Mouse (Mus musculus) heart, postnatal 4 days (tissue): ENCODE results near the gene Hist1h3g. TPM values are rescaled to one million over a fixed set of nuclear protein-coding genes. Genes with fewer than 3 reads are reported as not detected.
A peak's percentile ranks its signal among the peaks of the same experiment; 100 is the strongest.
"Not testable (repeated sequence)": the region's sequence is repeated elsewhere in the genome, so short reads cannot be mapped to it uniquely, and the experiment has no call there.

Experiments
- DNase-seq: peaks from one replicate; pipeline ENCODE4 v3.0.0; 2021
- total RNA-seq, 2 experiments: library from RNA; stranded (reverse); gene quantifications; 2 replicates each; pipeline ENCODE4 v1.2.3; 2021

Gene Hist1h3g
- total RNA-seq, 2 experiments from 2014 or later, result 165 to 172 TPM

DNA sequence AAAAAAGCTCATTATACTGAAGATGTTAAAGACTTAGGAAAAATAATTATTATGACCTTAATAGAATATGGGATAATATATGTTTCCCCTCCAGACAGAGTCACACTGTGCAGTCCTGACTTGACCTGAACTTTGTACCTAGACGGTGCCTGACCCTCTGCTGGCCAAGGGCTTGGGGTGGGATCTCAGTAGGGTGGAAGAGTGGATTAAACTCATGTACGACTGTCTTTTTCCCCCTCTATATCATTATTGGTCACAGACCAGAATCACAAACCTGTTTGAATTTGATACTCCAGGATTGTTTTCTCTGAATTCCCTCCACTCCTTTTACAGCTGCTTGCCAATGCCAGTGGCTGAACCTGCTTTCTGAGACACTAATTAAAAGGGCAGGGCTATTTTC lies 25.5 kb downstream of the Hist1h3g start:
- DNase-seq, result not testable (repeated sequence)

DNA sequence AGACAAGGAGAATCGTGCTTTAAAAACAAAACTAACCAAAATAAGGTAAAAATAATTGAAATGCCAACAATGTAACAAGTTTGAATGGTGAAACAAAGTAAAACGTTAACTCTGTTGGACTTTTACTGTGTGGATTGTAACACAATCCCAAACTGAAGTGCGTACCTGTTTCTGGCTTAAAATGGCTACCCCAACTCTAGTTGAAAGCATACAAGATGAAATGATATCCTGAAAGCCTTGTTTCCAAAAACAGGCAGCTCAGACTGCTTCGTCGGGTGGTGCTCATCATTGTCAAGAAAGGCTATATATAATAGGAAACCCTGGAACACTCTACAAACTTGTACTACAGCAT lies 26.3 kb downstream of the Hist1h3g start:
- not testable (repeated sequence) for DNase-seq

DNA sequence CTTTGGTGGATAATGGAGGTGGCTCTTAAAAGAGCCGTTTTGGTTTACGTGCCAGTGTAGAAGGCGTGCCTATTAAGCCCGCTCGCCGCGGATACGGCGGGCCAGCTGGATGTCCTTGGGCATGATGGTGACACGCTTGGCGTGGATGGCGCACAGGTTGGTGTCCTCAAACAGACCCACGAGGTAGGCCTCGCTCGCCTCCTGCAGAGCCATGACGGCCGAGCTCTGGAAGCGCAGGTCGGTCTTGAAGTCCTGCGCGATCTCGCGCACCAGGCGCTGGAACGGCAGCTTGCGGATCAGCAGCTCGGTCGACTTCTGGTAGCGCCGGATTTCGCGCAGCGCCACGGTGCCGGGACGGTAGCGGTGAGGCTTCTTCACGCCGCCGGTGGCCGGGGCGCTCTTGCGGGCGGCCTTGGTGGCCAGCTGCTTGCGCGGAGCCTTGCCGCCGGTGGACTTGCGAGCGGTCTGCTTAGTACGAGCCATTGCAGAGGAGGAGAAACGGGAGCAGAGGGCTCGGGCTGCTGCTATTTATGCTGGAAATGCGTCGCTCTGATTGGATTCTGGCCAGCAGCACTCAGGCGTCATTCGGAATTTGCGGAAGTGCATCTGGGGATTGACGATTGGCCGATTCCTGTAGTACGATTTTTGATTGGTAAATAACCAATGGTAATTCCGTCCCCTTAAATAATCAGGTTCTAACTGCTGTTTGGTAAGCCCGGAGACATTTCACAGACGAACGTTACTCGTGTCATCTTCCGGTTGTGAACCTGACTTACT lies 26.8 kb downstream of the Hist1h3g start, which contains the start of gene Hist1h3e:
Gene Hist1h3e, minus strand, starts transcription at position 487 of the 777 bp plus-strand sequence.
- peak; percentile 96 for DNase-seq

GRCm38 (mm10) chr13:23562699-23563462 lies 27.7 kb downstream of the Hist1h3g start:
- DNase-seq, result peak; percentile 39

GRCm38 (mm10) chr13:23564482-23564881 lies 29.3 kb downstream of the Hist1h3g start:
- DNase-seq, result no peak

DNA sequence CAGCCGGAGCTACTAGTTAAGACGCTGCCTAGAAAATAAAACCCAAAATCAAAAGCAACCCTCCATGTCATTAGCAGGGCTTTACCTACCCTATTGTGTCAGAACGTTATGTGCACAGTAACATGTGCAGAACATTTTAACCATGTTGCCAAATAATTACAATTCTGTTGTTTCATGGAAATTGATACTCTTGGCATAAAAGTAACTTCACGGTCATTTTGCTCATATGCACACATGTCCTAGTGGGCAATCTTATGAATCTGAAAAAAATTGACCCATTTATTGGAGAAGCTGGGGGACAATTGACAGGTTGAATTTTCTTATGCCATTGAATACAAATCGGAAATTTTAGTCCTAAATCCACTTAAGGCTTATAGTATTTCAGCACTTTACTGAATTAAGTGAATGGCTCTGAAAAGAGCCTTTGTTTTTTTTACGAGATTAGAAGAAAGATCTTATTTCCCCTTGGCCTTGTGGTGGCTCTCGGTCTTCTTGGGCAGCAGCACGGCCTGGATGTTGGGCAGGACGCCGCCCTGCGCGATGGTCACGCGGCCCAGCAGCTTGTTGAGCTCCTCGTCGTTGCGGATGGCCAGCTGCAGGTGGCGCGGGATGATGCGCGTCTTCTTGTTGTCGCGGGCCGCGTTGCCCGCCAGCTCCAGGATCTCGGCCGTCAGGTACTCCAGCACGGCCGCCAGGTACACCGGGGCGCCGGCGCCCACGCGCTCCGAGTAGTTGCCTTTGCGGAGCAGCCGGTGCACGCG lies 35.2 kb downstream of the Hist1h3g start:
- DNase-seq, result not testable (repeated sequence)

- DNase-seq, result peak; percentile 63
Observed at GRCm38 (mm10) chr13:23571022-23571503, 35.8 kb downstream of the Hist1h3g start, which contains the start of the genes Hist1h2ae and Hist1h2bg. Gene Hist1h2ae (minus strand): TSS chr13:23571220. Gene Hist1h2bg (plus strand): TSS chr13:23571396.

DNA sequence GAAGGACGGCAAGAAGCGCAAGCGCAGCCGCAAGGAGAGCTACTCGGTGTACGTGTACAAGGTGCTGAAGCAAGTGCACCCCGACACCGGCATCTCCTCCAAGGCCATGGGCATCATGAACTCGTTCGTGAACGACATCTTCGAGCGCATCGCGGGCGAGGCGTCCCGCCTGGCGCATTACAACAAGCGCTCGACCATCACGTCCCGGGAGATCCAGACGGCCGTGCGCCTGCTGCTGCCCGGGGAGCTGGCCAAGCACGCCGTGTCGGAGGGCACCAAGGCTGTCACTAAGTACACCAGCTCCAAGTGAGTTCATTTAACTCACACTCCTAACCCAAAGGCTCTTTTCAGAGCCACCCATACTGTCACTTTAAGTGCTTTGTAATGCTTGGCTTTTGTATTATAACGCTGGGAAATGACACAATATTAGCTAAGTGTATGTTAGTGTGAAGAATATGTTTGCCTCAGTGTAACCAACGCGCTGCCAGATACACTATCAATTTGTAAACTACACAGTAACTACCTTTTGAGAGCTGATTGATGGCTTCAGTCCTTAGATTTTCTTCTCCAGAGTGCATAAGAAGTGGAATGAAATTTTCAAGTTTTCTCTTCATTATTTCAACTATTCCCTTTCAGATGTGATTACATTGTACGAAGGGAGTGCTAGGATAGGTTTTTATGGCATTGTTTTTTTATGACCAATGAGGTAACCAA lies 36.4 kb downstream of the Hist1h3g start:
- not testable (repeated sequence) for DNase-seq

DNA sequence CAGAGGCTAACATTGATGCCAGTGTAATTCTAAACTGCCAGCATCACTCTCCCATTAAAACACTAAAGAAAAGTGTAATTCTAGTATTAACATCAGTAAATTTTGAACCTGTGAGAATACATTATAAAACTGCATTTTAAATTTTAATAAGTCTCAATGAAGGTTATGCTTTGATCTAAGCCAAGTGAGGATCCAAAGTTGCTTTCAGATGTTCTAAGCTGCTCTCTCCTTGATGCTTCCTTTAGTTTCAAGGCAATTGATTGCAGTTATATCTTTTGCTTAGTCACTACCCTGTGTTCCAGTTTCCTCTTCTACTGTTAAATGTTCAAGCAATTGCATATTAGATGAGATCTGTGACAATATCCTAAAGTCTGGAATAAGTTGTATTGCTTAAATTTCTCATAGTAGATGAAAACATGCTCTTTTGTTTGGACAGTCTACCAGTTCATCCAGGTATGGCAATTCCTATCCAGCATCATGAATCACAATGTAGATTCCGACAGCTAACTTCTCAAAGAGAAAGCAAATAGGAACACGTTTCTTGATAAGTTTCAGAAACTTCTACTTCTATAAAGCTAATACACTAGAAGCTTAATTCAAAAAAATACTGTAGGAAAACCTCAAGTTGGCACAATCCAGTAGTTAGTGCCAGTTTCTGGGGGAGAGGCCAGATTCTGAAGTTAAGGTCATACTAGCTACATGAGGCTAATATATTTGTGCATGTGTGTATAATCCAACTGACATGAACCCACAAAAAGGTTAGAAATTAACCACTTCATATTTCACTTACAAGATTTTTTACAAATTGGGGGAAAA lies 37.2 kb downstream of the Hist1h3g start:
- no peak for DNase-seq

GRCm38 (mm10) chr13:23573034-23573897 lies 38.0 kb downstream of the Hist1h3g start:
- not testable (repeated sequence) for DNase-seq

- DNase-seq, result peak; percentile 89
Observed at GRCm38 (mm10) chr13:23573898-23574524, 38.8 kb downstream of the Hist1h3g start, which contains the start of the genes Hist1h2bf and Hist1h2ad. Gene Hist1h2bf (minus strand): TSS chr13:23574196. Gene Hist1h2ad (plus strand): TSS chr13:23574381.

DNA sequence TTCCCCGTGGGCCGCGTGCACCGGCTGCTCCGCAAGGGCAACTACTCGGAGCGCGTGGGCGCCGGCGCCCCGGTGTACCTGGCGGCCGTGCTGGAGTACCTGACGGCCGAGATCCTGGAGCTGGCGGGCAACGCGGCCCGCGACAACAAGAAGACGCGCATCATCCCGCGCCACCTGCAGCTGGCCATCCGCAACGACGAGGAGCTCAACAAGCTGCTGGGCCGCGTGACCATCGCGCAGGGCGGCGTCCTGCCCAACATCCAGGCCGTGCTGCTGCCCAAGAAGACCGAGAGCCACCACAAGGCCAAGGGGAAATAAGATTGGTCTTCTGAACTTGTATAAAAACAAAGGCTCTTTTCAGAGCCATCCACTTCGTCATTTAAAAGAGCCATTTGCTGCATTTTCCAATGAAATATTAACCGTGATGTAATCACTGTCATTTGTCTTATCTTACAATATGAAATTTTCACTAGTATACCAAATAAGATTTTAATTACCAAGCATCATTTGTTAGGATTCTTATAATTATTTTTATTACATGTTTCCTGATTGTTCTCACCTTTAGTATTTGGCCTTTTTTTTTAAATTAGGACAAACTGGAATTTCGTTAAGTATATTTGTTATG lies 39.4 kb downstream of the Hist1h3g start:
- DNase-seq, result not testable (repeated sequence)

DNA sequence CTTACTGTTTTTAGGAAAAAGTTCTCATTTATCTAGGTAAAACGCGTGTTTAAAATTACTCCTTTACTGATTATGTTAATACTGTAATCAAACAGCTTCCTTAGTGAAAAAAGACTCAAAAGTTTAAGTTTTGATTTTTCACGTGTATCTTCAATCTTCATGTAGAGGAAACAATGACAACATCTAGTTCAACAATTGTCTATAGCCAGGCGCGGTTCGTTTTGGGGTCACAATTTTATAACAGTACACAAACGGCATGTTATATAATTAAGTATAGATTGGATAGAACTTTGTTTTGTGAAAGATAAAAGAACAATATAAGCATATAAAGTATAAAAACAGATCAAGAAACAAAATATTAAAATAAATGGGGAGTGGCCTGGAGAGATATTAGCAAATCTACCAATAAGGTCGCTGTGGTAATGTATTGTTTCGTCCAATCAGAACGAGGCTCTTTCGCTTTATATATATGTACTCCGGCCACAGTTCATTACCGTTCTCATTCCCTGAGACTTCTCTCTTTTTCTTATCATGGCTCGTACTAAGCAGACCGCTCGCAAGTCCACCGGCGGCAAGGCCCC lies 40.1 kb downstream of the Hist1h3g start, which contains the start of gene Hist1h3d:
Gene Hist1h3d, plus strand, starts transcription at position 493 of the 581 bp plus-strand sequence.
- DNase-seq, result peak; percentile 42

DNA sequence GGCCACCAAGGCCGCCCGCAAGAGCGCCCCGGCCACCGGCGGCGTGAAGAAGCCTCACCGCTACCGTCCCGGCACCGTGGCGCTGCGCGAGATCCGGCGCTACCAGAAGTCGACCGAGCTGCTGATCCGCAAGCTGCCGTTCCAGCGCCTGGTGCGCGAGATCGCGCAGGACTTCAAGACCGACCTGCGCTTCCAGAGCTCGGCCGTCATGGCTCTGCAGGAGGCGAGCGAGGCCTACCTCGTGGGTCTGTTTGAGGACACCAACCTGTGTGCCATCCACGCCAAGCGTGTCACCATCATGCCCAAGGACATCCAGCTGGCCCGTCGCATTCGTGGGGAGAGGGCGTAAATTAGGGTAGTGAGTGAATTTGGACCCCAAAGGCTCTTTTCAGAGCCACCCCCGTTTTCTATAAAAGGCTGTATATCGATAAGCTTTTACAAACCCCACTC lies 40.7 kb downstream of the Hist1h3g start:
- DNase-seq, result not testable (repeated sequence)

DNA sequence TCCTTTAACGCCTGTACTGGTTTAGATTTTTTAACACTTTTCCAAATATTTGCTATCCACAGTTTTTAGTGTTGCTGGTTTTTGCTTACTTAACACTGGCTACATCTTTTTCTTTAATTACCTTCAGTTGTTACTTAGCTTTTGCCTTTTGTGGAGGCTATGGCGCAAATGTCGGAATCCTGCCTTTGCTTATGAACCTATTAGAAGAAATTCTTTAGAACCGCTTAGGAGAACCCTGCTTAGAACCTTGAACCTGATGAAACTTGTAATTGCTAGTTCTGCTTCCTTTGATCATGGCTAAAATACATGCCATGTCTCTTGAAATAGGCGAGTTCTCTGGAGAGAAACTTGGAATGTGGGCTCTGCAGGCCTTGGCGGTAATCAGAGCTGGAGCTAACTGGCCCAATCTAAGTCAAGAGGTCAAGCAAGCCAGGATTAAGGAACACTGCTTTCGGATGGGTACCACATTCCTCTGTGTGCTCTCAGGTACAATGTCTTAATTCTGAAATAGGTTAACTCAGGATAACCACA lies 41.2 kb downstream of the Hist1h3g start:
- DNase-seq, result no peak

- no peak for DNase-seq
Observed at GRCm38 (mm10) chr13:23576906-23577639, 41.9 kb downstream of the Hist1h3g start.

GRCm38 (mm10) chr13:23577835-23578234 lies 42.6 kb downstream of the Hist1h3g start:
- DNase-seq, result no peak
